In genomic region chr11:121353326-121354090, GRCm38 (mm10) we compare ENCODE assay signal across 8 mouse cellular contexts. TPM values are rescaled to one million over a fixed set of nuclear protein-coding genes. Genes with fewer than 3 reads are reported as not detected.
DNase-seq lines count a peak whose midpoint lies in the region; ATAC-seq and TF ChIP-seq lines count a peak whose summit lies in the region.

No protein-coding gene starts in this region.

- peaks cover 2% of the 10 kb centered on the region for H3K36me3 ChIP-seq in forebrain, embryonic 14.5 days (ENCODE audit: control insufficient read depth, insufficient read depth, low read length)
- no peaks in the 10 kb centered on the region for H3K36me3 ChIP-seq in midbrain, embryonic 15.5 days (replicated peaks)
- H3K36me3 ChIP-seq in stomach, postnatal 0 days (ENCODE audit: control insufficient read depth, insufficient read depth, low read length) = no peaks in the 10 kb centered on the region

- H3K27me3 ChIP-seq in forebrain, embryonic 14.5 days (replicated peaks; ENCODE audit: control insufficient read depth, insufficient read depth, low read length) = no peaks in the 10 kb centered on the region
- H3K27me3 ChIP-seq in midbrain, embryonic 15.5 days (replicated peaks) = no peaks in the 10 kb centered on the region
- no peaks in the 10 kb centered on the region for H3K27me3 ChIP-seq in stomach, postnatal 0 days (ENCODE audit: control insufficient read depth, insufficient read depth, low read length)

- no peak for TF ChIP-seq EP300 in stomach, postnatal 0 days (optimal IDR thresholded peaks at IDR 0.05)

- DNase-seq in heart, adult 18-20 months = peak; percentile 12 to 28
- no peak for DNase-seq in heart, postnatal 25 days (ENCODE audit: low spot score)
- DNase-seq in forebrain, embryonic 14.5 days (ENCODE audit: low spot score) = peak; percentile 19
- DNase-seq in liver = peak; percentile 66
- DNase-seq in stomach, postnatal 0 days (ENCODE audit: low spot score) = peak; percentile 63

- no peaks in the 10 kb centered on the region for H3K9me3 ChIP-seq in forebrain, embryonic 14.5 days (replicated peaks; ENCODE audit: control insufficient read depth, low read length)
- no peaks in the 10 kb centered on the region for H3K9me3 ChIP-seq in midbrain, embryonic 15.5 days
- no peaks in the 10 kb centered on the region for H3K9me3 ChIP-seq in stomach, postnatal 0 days (ENCODE audit: control insufficient read depth, low read length)

- WGBS in forebrain, embryonic 14.5 days = 3% methylated on average over 38 of the region's 41 CpGs
- WGBS in midbrain, embryonic 15.5 days = 3% methylated on average over 41 of the region's 41 CpGs
- 3% methylated on average over 38 of the region's 41 CpGs for WGBS in stomach, postnatal 0 days

- TF ChIP-seq CTCF in stomach, postnatal 0 days (IDR thresholded peaks at IDR 0.05; ENCODE audit: low read depth) = peak; percentile 53

- intact Hi-C loops in heart, postnatal 25 days (cut with DNase I) = loop anchor here (5.0 to 10.0 kb wide), 2 partner anchors 121 to 311 kb away; no protein-coding TSS in a partner anchor

- peak overlapping the region; percentile 88 for H3K27ac ChIP-seq in brown adipose tissue, adult 24 weeks (replicated peaks; ENCODE audit: low read depth, low read length)
- H3K27ac ChIP-seq in forebrain, embryonic 14.5 days (ENCODE audit: low read depth, low read length) = peak overlapping the region; percentile 70
- H3K27ac ChIP-seq in midbrain, embryonic 15.5 days = peak overlapping the region; percentile 89
- peak overlapping the region; percentile 96 for H3K27ac ChIP-seq in stomach, postnatal 0 days (replicated peaks)

- ATAC-seq in forebrain, embryonic 14.5 days = no peak
- ATAC-seq in inflammation-experienced regulatory T-cells, adult 6 months = peak; percentile 26
- ATAC-seq in midbrain, embryonic 15.5 days (replicated peaks) = peak; percentile 19; the same call in 1 of the 2 replicates
- no peak; the same call in 1 of the 2 replicates for ATAC-seq in stomach, postnatal 0 days (ENCODE audit: low FRiP score, low TSS enrichment)

- peak overlapping the region; percentile 96 for H3K4me3 ChIP-seq in brown adipose tissue, adult 24 weeks (ENCODE audit: insufficient read depth, low read depth, low read length)
- peak overlapping the region; percentile 96 for H3K4me3 ChIP-seq in forebrain, embryonic 14.5 days (ENCODE audit: low read depth, low read length)
- H3K4me3 ChIP-seq in midbrain, embryonic 15.5 days = peak overlapping the region; percentile 90
- peak overlapping the region; percentile 85 for H3K4me3 ChIP-seq in stomach, postnatal 0 days (ENCODE audit: low read depth, low read length)

- H3K4me2 ChIP-seq in forebrain, embryonic 14.5 days (ENCODE audit: low read length) = peak overlapping the region; percentile 92
- H3K4me2 ChIP-seq in midbrain, embryonic 15.5 days = peak overlapping the region; percentile 85
- H3K4me2 ChIP-seq in stomach, postnatal 0 days (replicated peaks; ENCODE audit: low read depth) = peak overlapping the region; percentile 73

- peak overlapping the region; percentile 92 for H3K9ac ChIP-seq in forebrain, embryonic 14.5 days (ENCODE audit: low read length)
- peak overlapping the region; percentile 90 for H3K9ac ChIP-seq in midbrain, embryonic 15.5 days
- peak overlapping the region; percentile 100 for H3K9ac ChIP-seq in stomach, postnatal 0 days (ENCODE audit: low read length)

- peaks cover 10% of the 10 kb centered on the region; the same call in 1 of the 2 replicates for H3K4me1 ChIP-seq in brown adipose tissue, adult 24 weeks (ENCODE audit: control insufficient read depth, insufficient read depth, insufficient read length, low read length)
- H3K4me1 ChIP-seq in forebrain, embryonic 14.5 days (ENCODE audit: control insufficient read depth, insufficient read depth, low read length) = peaks cover 17% of the 10 kb centered on the region
- H3K4me1 ChIP-seq in midbrain, embryonic 15.5 days = peaks cover 27% of the 10 kb centered on the region
- 0 out of 2 replicates have a peak, but pooled peaks cover 6% of the 10 kb centered on the region for H3K4me1 ChIP-seq in stomach, postnatal 0 days (replicated peaks; ENCODE audit: control insufficient read depth, insufficient read depth)

RNA-seq across cellular contexts. Expression of gene Wdr45b, which starts 0.7 kb away (rescaled TPM):
- total RNA-seq in heart, adult 18-20 months (2021) = 10 to 100 TPM; 33.4 to 34.2 TPM
- total RNA-seq in heart, postnatal 25 days (2021) = 10 to 100 TPM; 32.5 to 34.2 TPM
- polyA plus RNA-seq in brown adipose tissue, adult 24 weeks (2012; ENCODE audit: insufficient read depth, insufficient read length, missing spikeins) = 33.8 and 37.1 TPM in 2 replicates
- polyA plus RNA-seq in forebrain, embryonic 14.5 days (2014; fragmentation: Nextera tagmentation; extraction: Ambion mirVana) = 114 and 119 TPM in 2 replicates
- polyA plus RNA-seq in inflammation-experienced regulatory T-cells, adult 6 months (2017; shearing (Covaris generic)) = 10 to 100 TPM; 25.9 to 27.2 (median 26.9) TPM
- polyA plus RNA-seq in midbrain, embryonic 15.5 days (2015; fragmentation: Nextera tagmentation; extraction: Ambion mirVana) = 82.3 and 89.7 TPM in 2 replicates
- 48.7 and 53.2 TPM in 2 replicates for polyA plus RNA-seq in stomach, postnatal 0 days (2015; fragmentation: Nextera tagmentation; extraction: Ambion mirVana)

RNA-seq across cellular contexts. Expression of gene Rab40b, which starts 34.5 kb away (rescaled TPM):
- 1 to 10 TPM; 2.0 to 2.1 TPM for total RNA-seq in heart, adult 18-20 months (2021)
- total RNA-seq in heart, postnatal 25 days (2021) = 1 to 10 TPM; 1.3 to 1.6 TPM
- 5.1 and 5.5 TPM in 2 replicates for polyA plus RNA-seq in brown adipose tissue, adult 24 weeks (2012; ENCODE audit: insufficient read depth, insufficient read length, missing spikeins)
- polyA plus RNA-seq in forebrain, embryonic 14.5 days (2014; fragmentation: Nextera tagmentation; extraction: Ambion mirVana) = 7.2 and 9.0 TPM in 2 replicates
- polyA plus RNA-seq in inflammation-experienced regulatory T-cells, adult 6 months (2017; shearing (Covaris generic)) = under 1 TPM in 1 of 3 experiments, not detected in 2; 0.42 TPM
- 11.4 and 11.9 TPM in 2 replicates for polyA plus RNA-seq in midbrain, embryonic 15.5 days (2015; fragmentation: Nextera tagmentation; extraction: Ambion mirVana)
- 5.5 and 6.1 TPM in 2 replicates for polyA plus RNA-seq in stomach, postnatal 0 days (2015; fragmentation: Nextera tagmentation; extraction: Ambion mirVana)

Comparison
In these comparisons a context has a peak if more than half of its experiments do, and no peak if none do; other contexts are left out.
1. ATAC-seq: peak in inflammation-experienced regulatory T-cells, adult 6 months (single experiment) and midbrain, embryonic 15.5 days (single experiment); none in forebrain, embryonic 14.5 days (single experiment) and stomach, postnatal 0 days (single experiment).
2. Peak in every context shown above with its lines, with median percentiles within 50 percentile points of each other: H3K27ac ChIP-seq, H3K4me3 ChIP-seq, H3K4me2 ChIP-seq and H3K9ac ChIP-seq.